Mouse (Mus musculus): Measurements from ENCODE around the gene Cmtr2.

DNA sequence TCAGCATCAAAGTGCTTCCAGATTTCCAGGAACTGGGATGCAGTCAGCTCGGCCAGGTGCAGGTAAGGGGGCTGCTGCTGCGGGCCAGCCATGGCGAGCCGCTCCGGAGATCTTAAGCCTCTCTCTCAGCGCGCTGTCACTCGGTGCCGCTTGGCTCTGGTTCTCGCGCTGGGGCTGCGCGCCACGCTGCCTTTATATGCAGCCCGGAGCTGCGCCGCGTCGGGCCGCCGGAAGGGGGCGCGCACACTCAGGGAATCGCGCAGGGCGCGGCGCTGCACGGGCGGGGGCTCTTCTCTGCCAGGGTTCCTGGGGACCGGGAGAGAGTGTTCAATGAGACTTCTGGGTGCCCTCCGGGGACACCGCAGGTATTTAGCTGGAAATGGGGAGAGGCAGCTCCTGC lies 47.4 kb upstream of the Cmtr2 start, which contains the start of gene Calb2:
- TF ChIP-seq CTCF (IDR thresholded peaks at IDR 0.05; ENCODE audit: low read depth, low read length): peak; percentile 75
- no peak for TF ChIP-seq POLR2A (IDR thresholded peaks at IDR 0.05; ENCODE audit: insufficient read depth, low read length)
- no peak for TF ChIP-seq EP300 (IDR thresholded peaks at IDR 0.05; ENCODE audit: insufficient read depth, low read depth, low read length)

All from ES-Bruce4 (cell line).